Mouse (Mus musculus): Measurements from ENCODE around the gene Phactr2. TPM values are rescaled to one million over a fixed set of nuclear protein-coding genes. Genes with fewer than 3 reads are reported as not detected.

Gene Phactr2
- polyA plus RNA-seq, 1 experiment from 2014 or later, result 28.8 TPM

- 80% methylated on average over 14 of the region's 14 CpGs for WGBS
- ATAC-seq (ENCODE audit: insufficient number of reproducible peaks, low FRiP score, low TSS enrichment, low read depth), result no peak
- Histone ChIP-seq H3K27me3 (ENCODE audit: control insufficient read depth, insufficient read depth, low read length) (no peaks in the 10 kb centered on the region), H3K9ac (ENCODE audit: low read length) (no peak overlapping the region), H3K4me3 (ENCODE audit: low read depth, low read length) (no peak overlapping the region), H3K4me1 (ENCODE audit: control insufficient read depth, insufficient read depth, low read length) (no peaks in the 10 kb centered on the region), H3K27ac (replicated peaks; ENCODE audit: low read depth, low read length) (no peak overlapping the region), H3K4me2 (ENCODE audit: low read depth, severe bottlenecking) (no peak overlapping the region), H3K9me3 (ENCODE audit: control insufficient read depth, low read length) (no peaks in the 10 kb centered on the region), H3K36me3 (ENCODE audit: control insufficient read depth, insufficient read depth, low read length) (no peaks in the 10 kb centered on the region)
- DNase-seq (ENCODE audit: low spot score), result no peak
Observed at GRCm38 (mm10) chr10:13326149-13326873, 147.9 kb downstream of the Phactr2 start.

GRCm38 (mm10) chr10:13323806-13324411 lies 150.3 kb downstream of the Phactr2 start:
- Histone ChIP-seq H3K36me3 (ENCODE audit: control insufficient read depth, insufficient read depth, low read length) (no peaks in the 10 kb centered on the region), H3K27ac (replicated peaks; ENCODE audit: low read depth, low read length) (peak overlapping the region; percentile 91), H3K4me2 (ENCODE audit: low read depth, severe bottlenecking) (peak overlapping the region; percentile 57), H3K9me3 (ENCODE audit: control insufficient read depth, low read length) (no peaks in the 10 kb centered on the region), H3K27me3 (ENCODE audit: control insufficient read depth, insufficient read depth, low read length) (no peaks in the 10 kb centered on the region), H3K9ac (ENCODE audit: low read length) (peak overlapping the region; percentile 87), H3K4me1 (ENCODE audit: control insufficient read depth, insufficient read depth, low read length) (no peaks in the 10 kb centered on the region), H3K4me3 (ENCODE audit: low read depth, low read length) (peak overlapping the region; percentile 53)
- ATAC-seq (ENCODE audit: insufficient number of reproducible peaks, low FRiP score, low TSS enrichment, low read depth), result peak; percentile 84
- under 1% methylated on average over 27 of the region's 62 CpGs for WGBS
- peak; percentile 88 for DNase-seq (ENCODE audit: low spot score)

DNA sequence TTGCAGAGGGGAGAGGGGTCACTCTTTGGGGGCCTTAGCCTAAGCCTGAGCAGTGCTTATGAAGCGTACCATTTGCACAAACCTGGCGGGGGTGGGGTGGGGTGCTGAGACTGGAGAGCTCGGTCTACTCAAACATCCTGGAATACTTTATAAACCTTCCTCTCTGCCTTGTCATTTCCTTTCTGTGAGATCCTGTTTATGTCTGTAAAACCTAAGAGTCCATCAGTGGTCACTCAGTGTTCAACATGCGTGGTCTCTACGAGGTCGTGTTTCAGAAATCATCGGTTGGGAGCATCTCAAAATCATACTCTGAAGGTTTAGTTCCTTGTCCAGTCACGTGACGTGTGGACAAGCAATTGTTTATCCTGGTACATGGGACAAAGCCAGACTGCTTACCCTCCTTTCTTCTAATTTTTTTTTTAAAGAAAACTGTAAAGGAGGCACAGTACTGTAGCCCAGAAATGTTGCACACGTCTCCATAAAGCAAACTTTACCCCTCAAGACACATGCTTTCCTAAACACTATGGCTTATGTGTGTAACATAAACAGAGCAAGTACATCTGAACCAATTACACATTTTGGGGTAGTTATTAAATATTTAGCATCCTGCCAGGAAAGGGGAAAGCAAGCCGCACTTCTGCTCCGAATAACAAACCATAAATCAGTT lies 150.9 kb downstream of the Phactr2 start:
- H3K9ac ChIP-seq (ENCODE audit: low read length), result peak overlapping the region; percentile 87
- H3K4me3 ChIP-seq (ENCODE audit: low read depth, low read length), result peak overlapping the region; percentile 53

GRCm38 (mm10) chr10:13314999-13315398 lies 159.2 kb downstream of the Phactr2 start:
- Histone ChIP-seq H3K4me2 (ENCODE audit: low read depth, severe bottlenecking) (no peak overlapping the region), H3K9me3 (ENCODE audit: control insufficient read depth, low read length) (no peaks in the 10 kb centered on the region), H3K4me1 (ENCODE audit: control insufficient read depth, insufficient read depth, low read length) (no peaks in the 10 kb centered on the region), H3K27ac (replicated peaks; ENCODE audit: low read depth, low read length) (no peak overlapping the region), H3K36me3 (ENCODE audit: control insufficient read depth, insufficient read depth, low read length) (no peaks in the 10 kb centered on the region), H3K9ac (ENCODE audit: low read length) (no peak overlapping the region), H3K4me3 (ENCODE audit: low read depth, low read length) (no peak overlapping the region), H3K27me3 (ENCODE audit: control insufficient read depth, insufficient read depth, low read length) (no peaks in the 10 kb centered on the region)
- no peak for DNase-seq (ENCODE audit: low spot score)
- 81% methylated on average over 5 of the region's 5 CpGs for WGBS
- ATAC-seq (ENCODE audit: insufficient number of reproducible peaks, low FRiP score, low TSS enrichment, low read depth), result no peak

More for the DNA sequence above, 150.9 kb downstream of the Phactr2 start:
- Histone ChIP-seq H3K27me3 (ENCODE audit: control insufficient read depth, insufficient read depth, low read length) (no peaks in the 10 kb centered on the region), H3K4me2 (ENCODE audit: low read depth, severe bottlenecking) (peak overlapping the region; percentile 57), H3K27ac (replicated peaks; ENCODE audit: low read depth, low read length) (peak overlapping the region; percentile 91), H3K9me3 (ENCODE audit: control insufficient read depth, low read length) (no peaks in the 10 kb centered on the region), H3K4me1 (ENCODE audit: control insufficient read depth, insufficient read depth, low read length) (no peaks in the 10 kb centered on the region), H3K36me3 (ENCODE audit: control insufficient read depth, insufficient read depth, low read length) (no peaks in the 10 kb centered on the region)
- ATAC-seq (ENCODE audit: insufficient number of reproducible peaks, low FRiP score, low TSS enrichment, low read depth) (peak; percentile 41), DNase-seq (ENCODE audit: low spot score) (peak; percentile 44)
- WGBS, result 26% methylated on average over 12 of the region's 12 CpGs

GRCm38 (mm10) chr10:13312576-13312975 lies 161.6 kb downstream of the Phactr2 start:
- Histone ChIP-seq H3K27me3 (ENCODE audit: control insufficient read depth, insufficient read depth, low read length) (no peaks in the 10 kb centered on the region), H3K9me3 (ENCODE audit: control insufficient read depth, low read length) (no peaks in the 10 kb centered on the region), H3K9ac (ENCODE audit: low read length) (no peak overlapping the region), H3K27ac (replicated peaks; ENCODE audit: low read depth, low read length) (no peak overlapping the region), H3K36me3 (ENCODE audit: control insufficient read depth, insufficient read depth, low read length) (no peaks in the 10 kb centered on the region), H3K4me3 (ENCODE audit: low read depth, low read length) (no peak overlapping the region), H3K4me2 (ENCODE audit: low read depth, severe bottlenecking) (no peak overlapping the region), H3K4me1 (ENCODE audit: control insufficient read depth, insufficient read depth, low read length) (no peaks in the 10 kb centered on the region)
- no peak for ATAC-seq (ENCODE audit: insufficient number of reproducible peaks, low FRiP score, low TSS enrichment, low read depth)
- no peak for DNase-seq (ENCODE audit: low spot score)
- WGBS, result 84% methylated on average over 6 of the region's 6 CpGs

- 86% methylated on average over 6 of the region's 6 CpGs for WGBS
- Histone ChIP-seq H3K27ac (replicated peaks; ENCODE audit: low read depth, low read length) (no peak overlapping the region), H3K9ac (ENCODE audit: low read length) (no peak overlapping the region)
Observed at GRCm38 (mm10) chr10:13311612-13312011, 162.6 kb downstream of the Phactr2 start.

GRCm38 (mm10) chr10:13310075-13310474 lies 164.1 kb downstream of the Phactr2 start:
- H3K27me3 ChIP-seq (ENCODE audit: control insufficient read depth, insufficient read depth, low read length), result no peaks in the 10 kb centered on the region
- 83% methylated on average over 3 of the region's 3 CpGs for WGBS
- no peaks in the 10 kb centered on the region for H3K9me3 ChIP-seq (ENCODE audit: control insufficient read depth, low read length)
- H3K9ac ChIP-seq (ENCODE audit: low read length), result no peak overlapping the region
- ATAC-seq (ENCODE audit: insufficient number of reproducible peaks, low FRiP score, low TSS enrichment, low read depth) (no peak), DNase-seq (ENCODE audit: low spot score) (no peak)
- H3K4me3 ChIP-seq (ENCODE audit: low read depth, low read length), result no peak overlapping the region
- no peaks in the 10 kb centered on the region for H3K36me3 ChIP-seq (ENCODE audit: control insufficient read depth, insufficient read depth, low read length)
- H3K4me2 ChIP-seq (ENCODE audit: low read depth, severe bottlenecking), result no peak overlapping the region
- no peaks in the 10 kb centered on the region for H3K4me1 ChIP-seq (ENCODE audit: control insufficient read depth, insufficient read depth, low read length)
- H3K27ac ChIP-seq (replicated peaks; ENCODE audit: low read depth, low read length), result no peak overlapping the region

More at GRCm38 (mm10) chr10:13311612-13312011, 162.6 kb downstream of the Phactr2 start:
- Histone ChIP-seq H3K9me3 (ENCODE audit: control insufficient read depth, low read length) (no peaks in the 10 kb centered on the region), H3K27me3 (ENCODE audit: control insufficient read depth, insufficient read depth, low read length) (no peaks in the 10 kb centered on the region), H3K36me3 (ENCODE audit: control insufficient read depth, insufficient read depth, low read length) (no peaks in the 10 kb centered on the region), H3K4me2 (ENCODE audit: low read depth, severe bottlenecking) (no peak overlapping the region), H3K4me1 (ENCODE audit: control insufficient read depth, insufficient read depth, low read length) (no peaks in the 10 kb centered on the region), H3K4me3 (ENCODE audit: low read depth, low read length) (no peak overlapping the region)
- DNase-seq (ENCODE audit: low spot score), result no peak
- no peak for ATAC-seq (ENCODE audit: insufficient number of reproducible peaks, low FRiP score, low TSS enrichment, low read depth)

DNA sequence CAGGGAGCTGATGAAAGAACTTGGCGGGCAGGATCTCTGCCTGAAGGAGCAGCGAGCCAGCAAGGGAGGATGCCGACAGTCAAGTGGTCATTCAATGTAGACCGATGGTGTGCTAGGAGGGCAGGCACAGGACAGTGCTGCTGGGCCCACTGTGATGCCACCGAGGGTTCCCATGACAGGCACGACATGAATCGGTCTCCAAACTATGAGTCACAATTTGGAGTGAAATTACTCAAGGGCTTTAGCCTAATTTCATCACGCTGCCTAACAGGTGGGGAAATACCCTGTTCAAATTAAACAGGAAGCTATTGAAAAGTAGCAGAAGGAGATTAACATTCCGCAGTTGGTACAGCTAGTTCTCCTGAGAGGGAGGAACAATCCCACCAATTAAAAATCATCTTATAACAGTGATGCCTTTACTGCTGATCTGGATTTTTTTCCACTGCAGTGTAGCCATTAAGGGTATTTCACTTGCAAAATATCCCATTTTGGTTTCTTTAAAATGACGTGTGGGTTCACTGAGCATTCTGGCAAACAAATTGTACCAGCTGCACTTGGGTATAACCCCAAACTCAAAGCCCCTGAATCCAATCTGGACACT lies 169.5 kb downstream of the Phactr2 start:
- Histone ChIP-seq H3K9me3 (ENCODE audit: control insufficient read depth, low read length) (no peaks in the 10 kb centered on the region), H3K4me1 (ENCODE audit: control insufficient read depth, insufficient read depth, low read length) (no peaks in the 10 kb centered on the region), H3K4me2 (ENCODE audit: low read depth, severe bottlenecking) (no peak overlapping the region), H3K27ac (replicated peaks; ENCODE audit: low read depth, low read length) (no peak overlapping the region), H3K4me3 (ENCODE audit: low read depth, low read length) (no peak overlapping the region), H3K9ac (ENCODE audit: low read length) (no peak overlapping the region), H3K36me3 (ENCODE audit: control insufficient read depth, insufficient read depth, low read length) (no peaks in the 10 kb centered on the region), H3K27me3 (ENCODE audit: control insufficient read depth, insufficient read depth, low read length) (no peaks in the 10 kb centered on the region)
- no peak for DNase-seq (ENCODE audit: low spot score)
- 88% methylated on average over 10 of the region's 10 CpGs for WGBS
- ATAC-seq (ENCODE audit: insufficient number of reproducible peaks, low FRiP score, low TSS enrichment, low read depth), result no peak

Data from limb, embryonic 11.5 days (tissue).